Mouse (Mus musculus) small intestine, adult 2 months (tissue): ENCODE data around the gene Psmc2. TPM values are rescaled to one million over a fixed set of nuclear protein-coding genes. Genes with fewer than 3 reads are reported as not detected.

Experiments used
- H3K27ac ChIP-seq: fragments of 200-500 bp; 2 replicates; pipeline ENCODE4 v1.5.1; 2012; ENCODE audit warnings: low read depth, low read length, control low read depth, inconsistent platforms; ENCODE audit not compliant: insufficient read depth
- H3K27me3 ChIP-seq: fragments of 200-500 bp; 2 replicates; pipeline ENCODE4 v1.6.1; 2012; ENCODE audit warnings: mild to moderate bottlenecking, moderate library complexity, low read length, inconsistent platforms; ENCODE audit not compliant: control insufficient read depth, insufficient read depth
- H3K36me3 ChIP-seq: fragments of 200-500 bp; 2 replicates; pipeline ENCODE4 v1.6.1; 2012; ENCODE audit warnings: mild to moderate bottlenecking, low read length, control low read depth, inconsistent platforms; ENCODE audit not compliant: control insufficient read depth, insufficient read depth
- H3K4me1 ChIP-seq: fragments of 200-500 bp; 2 replicates; pipeline ENCODE4 v1.6.1; 2012; ENCODE audit warnings: low read length, inconsistent platforms, mixed read lengths; ENCODE audit not compliant: control insufficient read depth, insufficient read depth, insufficient read length
- H3K4me3 ChIP-seq: fragments of 200-500 bp; 2 replicates; pipeline ENCODE4 v1.5.1; 2012; ENCODE audit warnings: low read depth, mild to moderate bottlenecking, control low read depth, inconsistent platforms, low read length, moderate library complexity
- CTCF ChIP-seq: fragments of 200-500 bp; IDR thresholded peaks from 2 replicates; pipeline ENCODE4 v1.5.1; 2012; ENCODE audit warnings: low read depth, mild to moderate bottlenecking, control low read depth, inconsistent platforms, low read length, moderate library complexity, mixed read lengths; ENCODE audit not compliant: insufficient replicate concordance, insufficient read length; ENCODE audit errors: extremely low read depth
- POLR2A ChIP-seq: fragments of 200-500 bp; IDR thresholded peaks from 2 replicates; pipeline ENCODE4 v1.6.1; 2012; ENCODE audit warnings: low read depth, mild to moderate bottlenecking, control low read depth, inconsistent platforms, low read length, moderate library complexity
- WGBS: fragments of 180-500 bp; shearing (Covaris S2); methylation state at CpG from one replicate; pipeline ENCODE4 v1.1.7; 2018; 5-methylcytosine and 5-hydroxymethylcytosine counted together
- polyA plus RNA-seq: library from polyadenylated mRNA; depleted of rRNA; stranded (reverse); fragments of >200 nt; gene quantifications from 2 replicates; pipeline ENCODE4 v1.2.3, GENCODE M21; 2012; rRNA removed

The Psmc2 gene
- polyA plus RNA-seq, result 4.4 and 8.7 TPM in 2 replicates

- H3K4me3 ChIP-seq, result peak within 1 kb of the TSS; percentile 69
- H3K27me3 ChIP-seq, result no peaks in the 10 kb centered on the region
- WGBS, result under 1% methylated on average over 37 of the region's 37 CpGs
- H3K27ac ChIP-seq, result peak within 1 kb of the TSS; percentile 70; the same call in 1 of the 2 replicates
- H3K36me3 ChIP-seq, result peaks cover 12% of the 10 kb centered on the region
- no peak for TF ChIP-seq CTCF
- H3K4me1 ChIP-seq, result peaks cover 2% of the 10 kb centered on the region; the same call in 1 of the 2 replicates
These were observed at the start of gene Psmc2, which contains the start of gene Dnajc2 for GRCm38 (mm10) chr5:21785053-21785452. Psmc2 (plus strand) TSS chr5:21785283. Dnajc2 (minus strand) TSS chr5:21785251.

GRCm38 (mm10) chr5:21735584-21735983 lies 49.5 kb upstream of the Psmc2 start:
- Histone ChIP-seq H3K4me1 (peaks cover 5% of the 10 kb centered on the region; the same call in 1 of the 2 replicates), H3K27ac (no peak overlapping the region), H3K4me3 (peak overlapping the region; percentile 49), H3K36me3 (peaks cover 8% of the 10 kb centered on the region), H3K27me3 (no peaks in the 10 kb centered on the region)
- no peak for TF ChIP-seq POLR2A
- TF ChIP-seq CTCF, result peak; percentile 77; the same call in 1 of the 2 replicates
- 14% methylated on average over 10 of the region's 10 CpGs for WGBS

- WGBS, result 77% methylated on average over 11 of the region's 11 CpGs
- H3K27me3 ChIP-seq, result no peaks in the 10 kb centered on the region
- TF ChIP-seq POLR2A (no peak), CTCF (no peak)
- peaks cover 5% of the 10 kb centered on the region; the same call in 1 of the 2 replicates for H3K4me1 ChIP-seq
- H3K27ac ChIP-seq, result no peak overlapping the region
- H3K36me3 ChIP-seq, result peaks cover 9% of the 10 kb centered on the region
- no peak overlapping the region for H3K4me3 ChIP-seq
These were observed 49.0 kb upstream of the Psmc2 start for GRCm38 (mm10) chr5:21736046-21736445.

DNA sequence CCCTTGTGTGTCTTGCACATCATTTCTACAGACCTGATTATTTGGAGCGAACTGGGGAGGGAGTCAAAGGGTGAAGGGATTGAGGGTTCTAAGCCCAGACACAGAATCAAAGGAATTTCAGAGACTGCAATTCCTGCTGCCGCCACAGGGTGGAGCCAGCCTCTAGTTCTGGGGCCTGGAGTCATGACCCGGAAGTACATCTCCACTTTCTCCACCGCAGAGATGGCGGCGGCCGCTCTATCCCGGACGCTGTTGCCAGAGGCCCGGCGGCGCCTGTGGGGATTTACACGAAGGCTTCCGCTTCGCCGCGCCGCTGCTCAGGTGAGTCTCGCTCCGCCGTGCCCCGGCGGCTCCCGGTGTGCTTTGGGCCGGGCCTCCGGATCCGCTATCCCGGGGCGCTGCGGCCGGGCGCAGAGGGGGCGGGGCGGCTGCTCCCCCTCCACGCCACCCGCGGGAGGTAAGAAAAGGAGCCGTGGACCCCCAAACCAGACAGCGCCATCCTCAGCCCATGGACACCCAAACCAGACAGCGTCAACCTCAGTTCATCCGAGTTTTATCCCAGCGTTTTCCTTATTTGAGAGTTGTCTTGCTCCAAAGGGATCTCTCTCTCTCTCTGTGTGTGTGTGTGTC lies 48.0 kb upstream of the Psmc2 start, which contains the start of gene Pmpcb:
Pmpcb (plus strand) TSS at position 186 of the 630 bp plus-strand sequence.
- peak within 1 kb of the TSS; percentile 99 for H3K4me3 ChIP-seq
- H3K27ac ChIP-seq, result no peak within 1 kb of the TSS
- H3K36me3 ChIP-seq, result peaks cover 16% of the 10 kb centered on the region
- WGBS, result under 1% methylated on average over 42 of the region's 42 CpGs
- H3K27me3 ChIP-seq, result no peaks in the 10 kb centered on the region
- peaks cover 5% of the 10 kb centered on the region; the same call in 1 of the 2 replicates for H3K4me1 ChIP-seq
- TF ChIP-seq POLR2A (peak; percentile 48; the same call in 1 of the 2 replicates), CTCF (peak; percentile 91)

- peaks cover 19% of the 10 kb centered on the region for H3K36me3 ChIP-seq
- no peaks in the 10 kb centered on the region for H3K27me3 ChIP-seq
These were observed 47.5 kb upstream of the Psmc2 start for GRCm38 (mm10) chr5:21737620-21738019.

GRCm38 (mm10) chr5:21739120-21739519 lies 46.0 kb upstream of the Psmc2 start:
- Histone ChIP-seq H3K36me3 (peaks cover 32% of the 10 kb centered on the region), H3K27me3 (no peaks in the 10 kb centered on the region), H3K4me1 (peaks cover 5% of the 10 kb centered on the region; the same call in 1 of the 2 replicates), H3K27ac (no peak overlapping the region), H3K4me3 (no peak overlapping the region)
- WGBS, result 63% methylated on average over 11 of the region's 11 CpGs
- TF ChIP-seq POLR2A (no peak), CTCF (no peak)

More at GRCm38 (mm10) chr5:21737620-21738019, 47.5 kb upstream of the Psmc2 start:
- WGBS, result 9% methylated on average over 10 of the region's 10 CpGs
- H3K27ac ChIP-seq, result no peak overlapping the region
- H3K4me1 ChIP-seq, result peaks cover 5% of the 10 kb centered on the region; the same call in 1 of the 2 replicates
- peak overlapping the region; percentile 99 for H3K4me3 ChIP-seq
- TF ChIP-seq POLR2A (no peak), CTCF (no peak)

GRCm38 (mm10) chr5:21739881-21740280 lies 45.2 kb upstream of the Psmc2 start:
- TF ChIP-seq POLR2A (no peak), CTCF (no peak)
- H3K27me3 ChIP-seq, result no peaks in the 10 kb centered on the region
- no peak overlapping the region for H3K27ac ChIP-seq
- H3K36me3 ChIP-seq, result peaks cover 38% of the 10 kb centered on the region
- H3K4me3 ChIP-seq, result no peak overlapping the region
- 89% methylated on average over 13 of the region's 13 CpGs for WGBS
- H3K4me1 ChIP-seq, result peaks cover 5% of the 10 kb centered on the region; the same call in 1 of the 2 replicates
